Mouse (Mus musculus): ENCODE data around the gene Dock8. TPM values are rescaled to one million over a fixed set of nuclear protein-coding genes. Genes with fewer than 3 reads are reported as not detected.

Gene Dock8
- polyA plus RNA-seq, 1 experiment: 8.2 TPM

DNA sequence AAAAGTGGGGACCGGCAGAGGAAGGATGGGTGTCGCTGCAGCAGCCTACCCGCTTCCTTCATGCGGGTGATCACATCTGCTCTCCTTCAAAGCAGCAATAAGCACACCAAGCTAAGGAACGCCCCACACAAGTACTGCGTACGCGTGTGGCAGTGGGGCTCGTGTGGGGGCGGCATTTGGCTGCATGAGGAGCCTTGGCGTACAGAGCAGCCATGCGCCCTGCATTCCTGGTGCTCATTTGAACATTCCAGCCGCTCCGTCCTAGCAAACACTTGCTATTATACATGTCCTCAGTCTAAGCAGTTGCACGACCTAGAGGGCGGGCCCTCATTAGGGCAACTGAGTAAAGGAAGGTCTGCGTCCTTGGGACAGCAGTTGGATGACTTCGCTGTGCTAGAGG is 188.3 kb downstream of the Dock8 start:
- Histone ChIP-seq H3ac (ENCODE audit: control insufficient read depth, insufficient read length, low read depth) (no peak overlapping the region), H3K79me2 (ENCODE audit: control insufficient read depth, insufficient read depth) (no peaks in the 10 kb centered on the region), H3K79me3 (ENCODE audit: low read depth) (no peaks in the 10 kb centered on the region), H3K27me3 (ENCODE audit: control insufficient read depth, insufficient read depth, insufficient read length) (no peaks in the 10 kb centered on the region), H3K36me3 (ENCODE audit: control insufficient read depth, insufficient read depth) (peaks cover 52% of the 10 kb centered on the region), H3K4me3 (ENCODE audit: insufficient read depth, poor library complexity, severe bottlenecking) (no peak overlapping the region)
- no peak for TF ChIP-seq MYOD1 (IDR thresholded peaks at IDR 0.05; ENCODE audit: control insufficient read depth, insufficient read length, low read depth)
- TF ChIP-seq FOSL1 (IDR thresholded peaks at IDR 0.05; ENCODE audit: insufficient read depth, low read length, poor library complexity, severe bottlenecking): no peak
- TF ChIP-seq CEBPB (IDR thresholded peaks at IDR 0.05; ENCODE audit: low read depth): no peak
- TF ChIP-seq USF1 (IDR thresholded peaks at IDR 0.05; ENCODE audit: low read depth): no peak

- Histone ChIP-seq H3K4me3 (ENCODE audit: insufficient read depth, poor library complexity, severe bottlenecking) (no peak overlapping the region), H3K79me2 (ENCODE audit: control insufficient read depth, insufficient read depth) (no peaks in the 10 kb centered on the region), H3K79me3 (ENCODE audit: low read depth) (no peaks in the 10 kb centered on the region), H3K36me3 (ENCODE audit: control insufficient read depth, insufficient read depth) (peaks cover 45% of the 10 kb centered on the region), H3K27me3 (ENCODE audit: control insufficient read depth, insufficient read depth, insufficient read length) (no peaks in the 10 kb centered on the region), H3ac (ENCODE audit: control insufficient read depth, insufficient read length, low read depth) (no peak overlapping the region)
- TF ChIP-seq CTCF (IDR thresholded peaks at IDR 0.05; ENCODE audit: control insufficient read depth, insufficient read depth, insufficient read length) (no peak), CEBPB (IDR thresholded peaks at IDR 0.05; ENCODE audit: low read depth) (no peak), USF1 (IDR thresholded peaks at IDR 0.05; ENCODE audit: low read depth) (no peak), MYOG (IDR thresholded peaks at IDR 0.05; ENCODE audit: control insufficient read depth, extremely low read depth, insufficient read length) (no peak)
Observed at GRCm38 (mm10) chr19:25193751-25194150, 194.4 kb downstream of the Dock8 start.

GRCm38 (mm10) chr19:25200081-25200860 is 200.9 kb downstream of the Dock8 start:
- Histone ChIP-seq H3K79me3 (ENCODE audit: low read depth) (no peaks in the 10 kb centered on the region), H3K36me3 (ENCODE audit: control insufficient read depth, insufficient read depth) (peaks cover 21% of the 10 kb centered on the region), H3ac (ENCODE audit: control insufficient read depth, insufficient read length, low read depth) (no peak overlapping the region), H3K79me2 (ENCODE audit: control insufficient read depth, insufficient read depth) (no peaks in the 10 kb centered on the region), H3K27me3 (ENCODE audit: control insufficient read depth, insufficient read depth, insufficient read length) (no peaks in the 10 kb centered on the region), H3K4me3 (ENCODE audit: insufficient read depth, poor library complexity, severe bottlenecking) (no peak overlapping the region)
- TF ChIP-seq FOSL1 (IDR thresholded peaks at IDR 0.05; ENCODE audit: insufficient read depth, low read length, poor library complexity, severe bottlenecking) (no peak), MYOG (IDR thresholded peaks at IDR 0.05; ENCODE audit: control insufficient read depth, extremely low read depth, insufficient read length) (no peak), CEBPB (IDR thresholded peaks at IDR 0.05; ENCODE audit: low read depth) (no peak), USF1 (IDR thresholded peaks at IDR 0.05; ENCODE audit: low read depth) (no peak), CTCF (IDR thresholded peaks at IDR 0.05; ENCODE audit: control insufficient read depth, insufficient read depth, insufficient read length) (no peak), MYOD1 (IDR thresholded peaks at IDR 0.05; ENCODE audit: control insufficient read depth, insufficient read length, low read depth) (no peak)

- H3K79me2 ChIP-seq (ENCODE audit: control insufficient read depth, insufficient read depth): no peaks in the 10 kb centered on the region
- H3K27me3 ChIP-seq (ENCODE audit: control insufficient read depth, insufficient read depth, insufficient read length): peaks cover 5% of the 10 kb centered on the region
- TF ChIP-seq MYOD1 (IDR thresholded peaks at IDR 0.05; ENCODE audit: control insufficient read depth, insufficient read length, low read depth): no peak
- H3K36me3 ChIP-seq (ENCODE audit: control insufficient read depth, insufficient read depth): peaks cover 9% of the 10 kb centered on the region
- H3ac ChIP-seq (ENCODE audit: control insufficient read depth, insufficient read length, low read depth): no peak overlapping the region
- no peak overlapping the region for H3K4me3 ChIP-seq (ENCODE audit: insufficient read depth, poor library complexity, severe bottlenecking)
- H3K79me3 ChIP-seq (ENCODE audit: low read depth): no peaks in the 10 kb centered on the region
Observed at GRCm38 (mm10) chr19:25203077-25203476, 203.7 kb downstream of the Dock8 start.

DNA sequence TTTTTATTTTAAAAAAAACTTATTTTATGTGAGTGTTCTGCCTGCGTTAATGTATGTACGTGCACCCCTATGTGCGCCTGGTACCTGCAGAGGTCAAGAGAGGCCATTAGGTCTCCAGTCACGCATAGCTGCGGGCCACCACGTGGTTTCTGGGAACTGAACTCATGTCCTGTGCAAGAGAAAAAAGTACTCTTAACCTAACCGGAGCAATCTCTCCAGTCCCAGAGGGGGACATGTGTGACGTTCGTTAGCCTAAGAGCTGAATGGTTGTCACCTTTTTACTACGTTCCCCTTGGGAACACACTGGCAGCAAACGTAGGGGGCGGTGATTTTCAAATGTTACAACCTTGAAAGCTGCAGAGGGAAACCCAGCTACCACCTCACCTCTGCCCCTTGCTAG is 207.6 kb downstream of the Dock8 start:
- no peak overlapping the region for H3K4me3 ChIP-seq (ENCODE audit: insufficient read depth, poor library complexity, severe bottlenecking)
- no peak overlapping the region for H3ac ChIP-seq (ENCODE audit: control insufficient read depth, insufficient read length, low read depth)
- H3K27me3 ChIP-seq (ENCODE audit: control insufficient read depth, insufficient read depth, insufficient read length): peaks cover 9% of the 10 kb centered on the region
- TF ChIP-seq MYOG (IDR thresholded peaks at IDR 0.05; ENCODE audit: control insufficient read depth, extremely low read depth, insufficient read length): no peak
- no peak for TF ChIP-seq MYOD1 (IDR thresholded peaks at IDR 0.05; ENCODE audit: control insufficient read depth, insufficient read length, low read depth)
- no peak for TF ChIP-seq CTCF (IDR thresholded peaks at IDR 0.05; ENCODE audit: control insufficient read depth, insufficient read depth, insufficient read length)
- TF ChIP-seq CEBPB (IDR thresholded peaks at IDR 0.05; ENCODE audit: low read depth): no peak
- no peak for TF ChIP-seq FOSL1 (IDR thresholded peaks at IDR 0.05; ENCODE audit: insufficient read depth, low read length, poor library complexity, severe bottlenecking)
- TF ChIP-seq MAX (IDR thresholded peaks at IDR 0.05): no peak
- TF ChIP-seq USF1 (IDR thresholded peaks at IDR 0.05; ENCODE audit: low read depth): no peak
- no peaks in the 10 kb centered on the region for H3K79me2 ChIP-seq (ENCODE audit: control insufficient read depth, insufficient read depth)
- no peaks in the 10 kb centered on the region for H3K36me3 ChIP-seq (ENCODE audit: control insufficient read depth, insufficient read depth)
- H3K79me3 ChIP-seq (ENCODE audit: low read depth): no peaks in the 10 kb centered on the region

GRCm38 (mm10) chr19:25207731-25208361 is 208.5 kb downstream of the Dock8 start:
- TF ChIP-seq FOSL1 (IDR thresholded peaks at IDR 0.05; ENCODE audit: insufficient read depth, low read length, poor library complexity, severe bottlenecking): no peak
- TF ChIP-seq MYOG (IDR thresholded peaks at IDR 0.05; ENCODE audit: control insufficient read depth, extremely low read depth, insufficient read length): no peak
- TF ChIP-seq MAX (IDR thresholded peaks at IDR 0.05): no peak
- Histone ChIP-seq H3K79me2 (ENCODE audit: control insufficient read depth, insufficient read depth) (no peaks in the 10 kb centered on the region), H3K27me3 (ENCODE audit: control insufficient read depth, insufficient read depth, insufficient read length) (peaks cover 9% of the 10 kb centered on the region), H3K79me3 (ENCODE audit: low read depth) (no peaks in the 10 kb centered on the region), H3K36me3 (ENCODE audit: control insufficient read depth, insufficient read depth) (no peaks in the 10 kb centered on the region), H3K4me3 (ENCODE audit: insufficient read depth, poor library complexity, severe bottlenecking) (no peak overlapping the region), H3ac (ENCODE audit: control insufficient read depth, insufficient read length, low read depth) (no peak overlapping the region)
